Mouse (Mus musculus) heart, embryonic 16.5 days (tissue): Measurements from ENCODE around the gene Gab2. TPM values are rescaled to one million over a fixed set of nuclear protein-coding genes. Genes with fewer than 3 reads are reported as not detected.

Experiments used
- ATAC-seq: fragments of 200-750 bp; cut with Nextera tagmentation; replicated peaks from 2 replicates; pipeline ENCODE4 v1.8.0; 2017; ENCODE audit warnings: moderate number of reproducible peaks; ENCODE audit not compliant: insufficient read depth, low FRiP score; ENCODE audit errors: extremely low read depth
- H3K27ac ChIP-seq: fragments of 300-500 bp; sonication (generic); 2 replicates; pipeline ENCODE4 v1.5.1; 2014; ENCODE audit warnings: mild to moderate bottlenecking, low read length, control low read depth, moderate library complexity
- H3K27me3 ChIP-seq: fragments of 300-500 bp; sonication (generic); 2 replicates; pipeline ENCODE4 v1.6.1; 2014; ENCODE audit warnings: low read length, mixed read lengths; ENCODE audit not compliant: control insufficient read depth, insufficient read depth
- H3K36me3 ChIP-seq: fragments of 300-500 bp; sonication (generic); 2 replicates; pipeline ENCODE4 v1.6.1; 2014; ENCODE audit not compliant: control insufficient read depth, insufficient read depth
- H3K4me1 ChIP-seq: fragments of 300-500 bp; sonication (generic); 2 replicates; pipeline ENCODE4 v1.6.1; 2014; ENCODE audit warnings: low read length, mixed read lengths; ENCODE audit not compliant: control insufficient read depth, insufficient read depth
- H3K4me2 ChIP-seq: fragments of 300-500 bp; sonication (generic); 2 replicates; pipeline ENCODE4 v1.6.1; 2014; ENCODE audit warnings: low read depth, mild to moderate bottlenecking, control low read depth, low read length
- H3K4me3 ChIP-seq: fragments of 300-500 bp; sonication (generic); 2 replicates; pipeline ENCODE4 v1.5.1; 2014; ENCODE audit warnings: mild to moderate bottlenecking, control low read depth, low read length
- H3K9ac ChIP-seq: fragments of 300-500 bp; sonication (generic); 2 replicates; pipeline ENCODE4 v1.6.1; 2014; ENCODE audit warnings: low read length, control low read depth
- H3K9me3 ChIP-seq: fragments of 300-500 bp; sonication (generic); replicated peaks from 2 replicates; pipeline ENCODE4 v1.6.1; 2016; ENCODE audit warnings: low read length; ENCODE audit not compliant: control insufficient read depth
- WGBS: fragments of 180-500 bp; shearing (Covaris S2); extraction: QIAGEN DNeasy Blood & Tissue Kit; methylation state at CpG from one replicate; pipeline ENCODE4 v1.1.7; 2014; 5-methylcytosine and 5-hydroxymethylcytosine counted together
- polyA plus RNA-seq: library from polyadenylated mRNA; unstranded; fragments of >200 nt; fragmentation: Nextera tagmentation; extraction: Ambion mirVana; gene quantifications from 2 replicates; pipeline ENCODE4 v1.2.1, GENCODE M21; 2015

The Gab2 gene
- polyA plus RNA-seq, 1 experiment from 2014 or later, result 6.6 TPM

- Histone ChIP-seq H3K27ac (no peak overlapping the region), H3K4me3 (no peak overlapping the region), H3K4me2 (no peak overlapping the region), H3K9ac (no peak overlapping the region), H3K4me1 (peaks cover 3% of the 10 kb centered on the region; the same call in 1 of the 2 replicates), H3K27me3 (no peaks in the 10 kb centered on the region), H3K36me3 (no peaks in the 10 kb centered on the region), H3K9me3 (no peaks in the 10 kb centered on the region)
- ATAC-seq, result no peak
Measured at GRCm38 (mm10) chr7:97076977-97077376, 4.4 kb upstream of the Gab2 start.

- H3K4me3 ChIP-seq, result no peak overlapping the region
- H3K27ac ChIP-seq, result no peak overlapping the region
- H3K36me3 ChIP-seq, result no peaks in the 10 kb centered on the region
- no peaks in the 10 kb centered on the region for H3K9me3 ChIP-seq
- H3K27me3 ChIP-seq, result no peaks in the 10 kb centered on the region
- peaks cover 12% of the 10 kb centered on the region for H3K4me1 ChIP-seq
- ATAC-seq, result no peak
- H3K4me2 ChIP-seq, result no peak overlapping the region
- H3K9ac ChIP-seq, result no peak overlapping the region
- 41% methylated on average over 4 of the region's 4 CpGs for WGBS
Measured at GRCm38 (mm10) chr7:97078685-97079084, 2.7 kb upstream of the Gab2 start.

DNA sequence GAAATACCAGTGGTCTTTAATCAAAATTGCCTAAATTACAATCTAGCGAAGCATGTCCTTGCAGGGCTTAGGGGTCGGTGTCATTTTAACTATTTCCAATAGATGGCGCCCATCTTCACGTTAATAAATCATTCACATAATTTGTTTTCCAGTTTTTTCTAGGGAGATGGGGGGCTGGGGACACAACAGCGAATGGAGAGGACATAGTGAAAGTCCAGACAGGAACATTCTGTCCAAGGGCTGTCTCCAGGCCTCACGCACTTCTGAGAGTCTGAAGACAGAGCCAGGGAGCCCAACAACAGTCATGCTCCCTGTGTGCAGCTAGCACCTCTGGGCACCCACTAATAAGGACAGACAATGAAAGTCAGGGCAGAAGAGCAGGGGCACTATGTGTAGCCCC lies 2.2 kb upstream of the Gab2 start:
- H3K36me3 ChIP-seq, result no peaks in the 10 kb centered on the region
- ATAC-seq, result no peak
- no peaks in the 10 kb centered on the region for H3K9me3 ChIP-seq
- H3K27me3 ChIP-seq, result no peaks in the 10 kb centered on the region
- no peak overlapping the region for H3K27ac ChIP-seq
- no peak overlapping the region for H3K9ac ChIP-seq
- 12% methylated on average over 6 of the region's 6 CpGs for WGBS
- no peak overlapping the region for H3K4me2 ChIP-seq
- no peak overlapping the region for H3K4me3 ChIP-seq
- H3K4me1 ChIP-seq, result peaks cover 16% of the 10 kb centered on the region

GRCm38 (mm10) chr7:97079651-97080365 lies 1.6 kb upstream of the Gab2 start:
- WGBS, result 63% methylated on average over 4 of the region's 4 CpGs
- Histone ChIP-seq H3K4me3 (no peak overlapping the region), H3K36me3 (no peaks in the 10 kb centered on the region), H3K4me1 (peaks cover 19% of the 10 kb centered on the region), H3K27ac (peak overlapping the region; percentile 13; the same call in 1 of the 2 replicates), H3K9ac (no peak overlapping the region), H3K4me2 (no peak overlapping the region), H3K27me3 (no peaks in the 10 kb centered on the region), H3K9me3 (no peaks in the 10 kb centered on the region)
- ATAC-seq, result no peak

- WGBS, result 39% methylated on average over 4 of the region's 4 CpGs
Measured at GRCm38 (mm10) chr7:97080621-97081241, 655 bp upstream of the Gab2 start.

DNA sequence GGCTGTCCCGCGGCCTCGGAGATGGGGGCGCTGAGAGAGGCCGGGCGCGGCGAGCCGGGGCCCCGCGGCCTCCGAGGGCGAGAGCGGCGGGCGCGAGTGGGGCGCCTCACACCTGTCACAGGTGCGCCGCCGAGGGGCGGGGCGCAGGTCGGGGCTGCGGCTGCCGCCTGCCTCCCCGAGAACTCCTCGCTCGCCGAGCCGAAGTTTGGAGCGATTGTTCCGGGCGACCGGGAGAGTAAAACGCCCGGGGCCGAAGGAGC lies 503 bp downstream of the Gab2 start:
- no peak; the same call in 1 of the 2 replicates for ATAC-seq
- peak overlapping the region; percentile 90 for H3K4me3 ChIP-seq
- H3K27ac ChIP-seq, result peak overlapping the region; percentile 91
- H3K9ac ChIP-seq, result peak overlapping the region; percentile 92
- no peaks in the 10 kb centered on the region for H3K36me3 ChIP-seq
- peaks cover 19% of the 10 kb centered on the region for H3K4me1 ChIP-seq
- H3K4me2 ChIP-seq, result peak overlapping the region; percentile 68
- H3K9me3 ChIP-seq, result no peaks in the 10 kb centered on the region
- 1% methylated on average over 38 of the region's 38 CpGs for WGBS
- no peaks in the 10 kb centered on the region for H3K27me3 ChIP-seq

More at GRCm38 (mm10) chr7:97080621-97081241, 655 bp upstream of the Gab2 start:
- Histone ChIP-seq H3K9ac (peak overlapping the region; percentile 92), H3K36me3 (no peaks in the 10 kb centered on the region), H3K4me3 (peak overlapping the region; percentile 90), H3K27me3 (no peaks in the 10 kb centered on the region), H3K27ac (peak overlapping the region; percentile 84), H3K9me3 (no peaks in the 10 kb centered on the region), H3K4me2 (peak overlapping the region; percentile 68), H3K4me1 (peaks cover 19% of the 10 kb centered on the region)
- ATAC-seq, result no peak

GRCm38 (mm10) chr7:97082219-97083101 lies 1.1 kb downstream of the Gab2 start:
- peak overlapping the region; percentile 91 for H3K27ac ChIP-seq
- peak overlapping the region; percentile 92 for H3K9ac ChIP-seq

DNA sequence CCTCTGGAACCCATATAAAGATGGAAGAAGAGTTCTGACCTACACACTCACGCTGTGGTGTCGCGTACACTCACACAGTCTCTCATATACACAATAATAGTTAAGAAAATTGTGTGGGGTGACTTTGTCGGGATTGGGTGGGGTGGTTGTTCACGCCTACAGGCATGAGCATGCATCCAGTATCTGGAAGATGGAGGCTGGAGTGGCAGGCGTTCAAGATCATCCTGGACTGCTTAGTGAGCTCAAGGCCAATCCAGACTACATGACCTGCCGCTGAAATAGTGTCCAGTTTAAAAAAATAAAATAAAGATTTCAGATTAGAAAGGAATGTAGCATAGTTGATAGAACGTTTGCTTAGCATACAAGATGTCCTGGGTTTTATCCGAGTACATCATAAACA lies 2.2 kb downstream of the Gab2 start:
- Histone ChIP-seq H3K27me3 (no peaks in the 10 kb centered on the region), H3K4me3 (no peak overlapping the region; the same call in 1 of the 2 replicates), H3K9me3 (no peaks in the 10 kb centered on the region), H3K9ac (no peak overlapping the region), H3K4me1 (peaks cover 19% of the 10 kb centered on the region), H3K27ac (peak overlapping the region; percentile 91), H3K36me3 (no peaks in the 10 kb centered on the region), H3K4me2 (peak overlapping the region; percentile 68)
- no peak for ATAC-seq
- WGBS, result 66% methylated on average over 9 of the region's 9 CpGs

More at GRCm38 (mm10) chr7:97082219-97083101, 1.1 kb downstream of the Gab2 start:
- Histone ChIP-seq H3K27me3 (no peaks in the 10 kb centered on the region), H3K4me1 (peaks cover 19% of the 10 kb centered on the region), H3K4me3 (peak overlapping the region; percentile 90), H3K9me3 (no peaks in the 10 kb centered on the region), H3K4me2 (peak overlapping the region; percentile 68), H3K36me3 (no peaks in the 10 kb centered on the region)
- WGBS, result under 1% methylated on average over 37 of the region's 40 CpGs
- ATAC-seq, result peak; percentile 68

- no peak overlapping the region for H3K9ac ChIP-seq
- no peaks in the 10 kb centered on the region for H3K36me3 ChIP-seq
- H3K27me3 ChIP-seq, result no peaks in the 10 kb centered on the region
- H3K4me1 ChIP-seq, result peaks cover 18% of the 10 kb centered on the region
- H3K4me3 ChIP-seq, result no peak overlapping the region
- H3K4me2 ChIP-seq, result no peak overlapping the region
- no peaks in the 10 kb centered on the region for H3K9me3 ChIP-seq
- no peak overlapping the region; the same call in 1 of the 2 replicates for H3K27ac ChIP-seq
- 76% methylated on average over 1 of the region's 1 CpGs for WGBS
- ATAC-seq, result no peak
Measured at GRCm38 (mm10) chr7:97084181-97084580, 2.8 kb downstream of the Gab2 start.
